Mouse (Mus musculus) right cerebral cortex, postnatal 10 days (tissue): ENCODE measurements around the gene Atg5.

Experiments used
- DNase-seq, 2 experiments: peaks; one replicate each; pipeline ENCODE4 v3.0.0; 2021; ENCODE audit warnings: low spot score in 2 of 2

Gene Atg5

DNA sequence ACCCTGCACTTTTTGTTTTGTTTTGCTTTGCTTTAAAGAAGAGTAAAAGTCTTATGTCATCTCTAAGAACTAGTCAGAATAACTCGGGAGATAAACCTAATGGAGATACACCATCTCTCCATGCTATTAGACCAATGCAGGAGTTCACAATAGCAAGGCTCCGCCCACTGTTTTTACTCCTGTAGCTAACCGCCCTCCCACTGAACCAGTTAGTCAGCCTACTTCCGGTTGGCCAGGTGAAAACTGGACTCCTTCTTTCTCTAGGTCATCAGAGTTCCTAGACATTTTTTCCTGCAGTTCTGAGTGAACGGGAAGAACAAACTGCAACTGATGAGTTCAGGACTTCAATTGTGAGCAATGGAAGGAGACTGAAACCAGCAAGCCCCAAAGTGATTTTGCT, 122.1 kb downstream of the Atg5 start:
- DNase-seq: no peak

DNA sequence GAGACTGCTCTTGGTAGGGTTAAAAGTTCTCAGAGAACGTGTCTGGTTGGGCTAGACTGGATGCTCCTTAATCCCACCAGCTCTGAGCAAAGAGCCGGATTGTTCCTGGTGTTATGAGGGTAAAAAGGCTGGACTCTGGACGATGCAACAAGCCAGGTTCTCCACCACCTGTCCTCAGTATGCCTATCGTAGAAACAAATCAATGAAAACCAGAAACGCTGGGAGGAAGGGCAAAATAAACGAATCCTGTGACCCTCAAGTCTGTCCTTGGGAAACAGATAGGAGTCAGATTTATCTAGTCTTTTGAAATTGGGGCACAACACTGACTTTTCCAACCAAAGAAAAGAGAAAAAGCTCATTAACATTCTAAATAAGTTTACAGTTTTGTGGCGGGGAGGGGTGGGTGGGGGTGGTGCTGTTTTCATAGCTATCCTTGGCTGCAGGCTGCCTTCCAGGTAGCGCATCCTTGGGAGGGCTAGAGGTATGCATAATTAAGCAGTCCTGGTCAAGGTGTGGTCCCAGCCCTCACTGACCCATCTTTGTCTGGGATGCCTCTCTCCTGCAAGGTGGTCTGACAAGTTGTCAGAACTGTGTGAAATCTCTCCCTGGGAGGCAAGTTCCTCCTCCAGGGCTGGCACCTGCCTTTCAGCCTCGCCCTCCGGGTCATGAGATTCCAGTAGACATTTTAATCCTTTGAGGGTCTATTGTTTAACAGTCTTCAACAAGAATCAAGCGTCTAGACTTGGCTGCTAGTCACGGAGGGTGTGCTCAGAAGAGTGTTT, 123.5 kb downstream of the Atg5 start:
- DNase-seq: no peak

DNA sequence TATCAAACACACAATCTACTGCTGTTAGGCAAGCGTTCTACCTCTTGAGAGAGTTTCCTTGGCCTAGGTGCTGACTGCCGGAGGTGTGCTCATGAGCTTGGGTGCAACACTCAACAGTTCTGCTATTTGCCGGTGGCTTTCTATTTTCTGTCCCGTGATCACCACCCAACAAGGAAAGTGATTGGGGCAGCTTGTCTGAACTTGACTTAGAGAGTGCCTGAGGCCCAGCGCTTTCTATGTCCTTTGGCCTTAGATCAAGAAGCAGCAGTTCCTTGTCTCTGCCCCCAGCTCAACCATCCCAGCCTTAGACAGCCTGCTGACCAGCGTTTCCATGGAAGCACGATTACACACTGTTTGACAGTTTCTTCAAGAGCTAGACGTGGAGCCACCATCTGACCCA, 124.7 kb downstream of the Atg5 start:
- no peak for DNase-seq

DNA sequence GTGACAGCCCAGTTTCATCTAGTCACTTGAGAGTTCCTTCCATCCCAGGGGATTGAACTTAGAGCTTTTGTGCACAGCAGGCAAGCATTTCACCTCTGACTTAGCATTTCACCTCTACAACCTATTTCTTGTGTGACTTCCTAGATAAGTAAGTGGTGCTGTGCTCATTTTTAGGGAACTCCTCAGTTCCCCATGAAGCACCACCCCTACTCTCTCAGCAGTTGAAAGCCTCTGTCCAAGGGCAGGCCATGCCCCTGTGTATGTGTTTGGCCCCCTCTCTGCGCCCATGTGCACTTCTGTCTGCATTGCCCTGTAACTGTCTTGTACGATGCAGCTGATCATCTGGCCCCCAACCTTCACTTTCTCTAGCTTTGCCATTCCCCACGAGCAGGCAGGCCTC, 132.0 kb downstream of the Atg5 start:
- DNase-seq: no peak

DNA sequence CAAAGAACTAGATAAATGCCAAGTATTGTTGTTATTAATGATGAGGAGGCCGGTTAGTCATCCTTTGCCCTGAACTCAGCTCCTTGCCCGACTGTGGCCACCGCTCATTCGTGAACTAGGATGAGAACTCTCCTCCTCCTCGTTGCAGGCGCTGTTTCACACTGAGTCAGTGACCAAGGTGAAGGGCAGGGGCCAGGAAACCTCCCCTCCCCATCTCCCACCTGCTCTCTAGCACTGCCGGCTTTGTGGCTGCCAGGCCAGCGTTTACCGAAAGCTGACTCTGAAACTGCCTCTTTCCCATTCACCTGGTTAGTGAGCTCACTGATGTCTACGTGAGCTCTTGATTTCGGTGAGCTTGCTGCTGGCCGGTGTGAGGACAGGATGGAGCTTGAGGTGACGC, 132.4 kb downstream of the Atg5 start:
- DNase-seq: no peak

DNA sequence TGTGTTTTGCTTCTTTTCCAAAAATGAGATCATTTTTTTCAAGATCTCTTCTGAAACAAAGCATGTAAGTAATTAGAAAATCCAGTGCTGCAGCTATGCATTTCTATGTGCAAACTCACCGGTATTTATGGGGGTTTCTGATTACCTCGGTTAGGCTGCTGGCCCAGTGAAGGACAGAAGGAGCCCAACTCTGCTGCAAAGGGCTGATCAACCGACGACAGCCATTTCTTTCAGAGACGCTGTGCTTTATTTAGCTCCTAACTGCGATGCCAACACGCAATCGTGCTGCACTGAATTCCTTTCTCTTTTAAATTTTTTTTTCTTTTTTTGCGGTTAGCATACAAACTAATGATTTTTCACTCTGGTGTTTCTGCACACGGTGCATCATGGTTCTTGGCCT, 133.4 kb downstream of the Atg5 start:
- no peak for DNase-seq

DNA sequence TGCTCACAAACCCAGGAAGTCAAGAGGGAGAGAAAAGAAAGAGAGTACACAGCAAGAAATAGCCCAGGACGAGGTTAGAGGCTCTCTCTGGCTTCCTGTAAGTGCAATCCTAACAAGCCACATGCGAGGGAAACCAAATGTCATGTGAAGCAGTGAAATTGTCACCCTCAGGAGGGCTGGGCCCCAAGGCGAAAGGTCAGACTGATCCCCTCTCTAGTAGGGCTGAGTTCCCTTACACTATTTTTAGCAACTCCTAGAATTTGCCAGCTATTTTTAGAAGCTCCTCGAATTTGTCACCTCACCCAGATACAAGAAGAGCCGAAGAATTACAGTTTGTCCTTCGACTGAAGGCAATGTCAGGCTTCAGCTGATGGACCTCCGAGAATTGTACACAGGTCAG, 135.3 kb downstream of the Atg5 start:
- DNase-seq: no peak

DNA sequence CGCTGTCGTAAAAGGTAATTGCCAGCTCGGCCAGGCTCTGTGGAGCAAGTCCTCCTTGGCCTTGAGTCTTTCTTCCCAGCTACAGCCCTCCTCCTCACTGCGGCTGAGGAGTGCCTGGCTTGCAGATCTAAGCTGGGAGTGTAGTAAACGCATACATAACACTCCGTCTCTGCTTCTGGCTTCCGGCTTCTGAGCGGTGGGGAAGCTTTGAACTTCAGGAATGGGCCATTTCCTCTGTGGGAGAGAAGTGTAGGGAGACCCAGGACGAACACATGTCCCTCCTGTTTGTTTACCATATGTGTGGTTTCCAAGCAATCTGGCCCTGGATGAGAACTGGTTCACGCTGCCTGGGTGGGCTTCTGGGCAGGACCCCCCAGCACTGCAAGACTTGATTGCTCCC, 140.9 kb downstream of the Atg5 start:
- no peak for DNase-seq

DNA sequence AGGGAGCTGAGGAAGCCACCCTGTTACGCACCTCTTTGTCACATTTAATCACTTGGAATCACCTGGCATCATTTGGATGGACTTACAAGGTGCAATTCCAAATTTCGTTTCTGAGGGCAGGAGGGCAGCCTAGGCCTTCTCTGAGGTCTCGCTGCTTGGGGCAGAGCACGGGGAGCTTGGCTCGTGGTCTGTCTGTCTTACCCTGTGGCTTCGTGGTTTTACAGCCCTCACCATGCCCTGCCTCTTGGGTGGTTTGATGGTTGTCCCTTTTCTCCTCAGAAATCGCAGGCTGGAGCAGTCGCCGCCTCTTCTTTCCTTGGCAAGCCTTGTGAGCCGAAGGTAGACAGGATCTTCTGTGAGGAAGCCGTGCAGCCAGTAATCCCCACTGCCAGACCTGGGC, 141.8 kb downstream of the Atg5 start:
- no peak for DNase-seq
